Mouse (Mus musculus) stomach, postnatal 0 days (tissue): Measurements from ENCODE around the gene Gpr6. TPM values are rescaled to one million over a fixed set of nuclear protein-coding genes. Genes with fewer than 3 reads are reported as not detected.

Experiments
- ATAC-seq: fragments of 200-750 bp; cut with Nextera tagmentation; 2 replicates; pipeline ENCODE4 v1.8.0; 2017; ENCODE audit not compliant: low FRiP score, low TSS enrichment
- DNase-seq: peaks from one replicate; pipeline ENCODE4 v3.0.0-alpha.2; 2016; ENCODE audit warnings: low spot score
- H3K27ac ChIP-seq: fragments of 300-500 bp; sonication (generic); replicated peaks from 2 replicates; pipeline ENCODE4 v1.5.1; 2014; ENCODE audit warnings: mild to moderate bottlenecking, control low read depth
- H3K27me3 ChIP-seq: fragments of 300-500 bp; sonication (generic); 2 replicates; pipeline ENCODE4 v1.6.1; 2014; ENCODE audit warnings: low read length; ENCODE audit not compliant: control insufficient read depth, insufficient read depth
- H3K36me3 ChIP-seq: fragments of 300-500 bp; sonication (generic); 2 replicates; pipeline ENCODE4 v1.6.1; 2014; ENCODE audit warnings: low read length, mixed read lengths; ENCODE audit not compliant: control insufficient read depth, insufficient read depth
- H3K4me1 ChIP-seq: fragments of 300-500 bp; sonication (generic); replicated peaks from 2 replicates; pipeline ENCODE4 v1.6.1; 2014; ENCODE audit warnings: antibody characterized with exemption; ENCODE audit not compliant: control insufficient read depth, insufficient read depth
- H3K4me2 ChIP-seq: fragments of 300-500 bp; sonication (generic); replicated peaks from 2 replicates; pipeline ENCODE4 v1.6.1; 2014; ENCODE audit warnings: low read depth, mild to moderate bottlenecking, control low read depth, moderate library complexity
- H3K4me3 ChIP-seq: fragments of 300-500 bp; sonication (generic); 2 replicates; pipeline ENCODE4 v1.5.1; 2014; ENCODE audit warnings: low read depth, low read length, control low read depth
- H3K9ac ChIP-seq: fragments of 300-500 bp; sonication (generic); 2 replicates; pipeline ENCODE4 v1.6.1; 2014; ENCODE audit warnings: mild to moderate bottlenecking, low read length, control low read depth, mixed read lengths
- H3K9me3 ChIP-seq: fragments of 300-500 bp; sonication (generic); 2 replicates; pipeline ENCODE4 v1.6.1; 2016; ENCODE audit warnings: low read length; ENCODE audit not compliant: control insufficient read depth
- CTCF ChIP-seq: IDR thresholded peaks from 2 replicates; pipeline ENCODE4 v1.5.1; 2016; ENCODE audit warnings: antibody characterized with exemption, low read depth, mild to moderate bottlenecking, moderate library complexity
- EP300 ChIP-seq: optimal IDR thresholded peaks from 2 replicates; pipeline ENCODE3; 2016; ENCODE audit warnings: antibody characterized with exemption
- WGBS: fragments of 180-500 bp; shearing (Covaris S2); extraction: QIAGEN DNeasy Blood & Tissue Kit; methylation state at CpG from one replicate; pipeline ENCODE4 v1.1.7; 2014; 5-methylcytosine and 5-hydroxymethylcytosine counted together
- polyA plus RNA-seq: library from polyadenylated mRNA; unstranded; fragments of >200 nt; fragmentation: Nextera tagmentation; extraction: Ambion mirVana; gene quantifications from 2 replicates; pipeline ENCODE4 v1.2.1, GENCODE M21; 2015

Gene Gpr6
- polyA plus RNA-seq, 1 experiment from 2014 or later = 0.07 TPM

DNA sequence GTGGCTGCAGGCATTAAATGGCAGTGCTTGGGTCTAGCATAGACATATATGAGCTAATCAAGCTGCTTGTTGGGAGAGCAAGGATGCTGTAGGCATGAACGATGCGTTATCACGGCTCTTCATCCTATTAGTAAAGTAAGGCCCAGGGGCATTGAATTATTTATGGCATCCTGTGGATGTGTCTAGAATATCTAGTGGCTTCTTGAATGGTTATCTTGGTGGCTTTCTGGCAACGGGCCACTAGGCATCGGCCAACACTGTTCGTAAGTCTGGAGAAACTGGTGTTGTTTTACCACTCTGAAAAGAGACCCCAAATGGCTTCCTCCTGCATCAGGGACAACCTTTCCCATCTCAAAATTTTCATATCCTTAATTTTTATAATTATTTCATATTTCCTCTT is 33.6 kb downstream of the Gpr6 start:
- Histone ChIP-seq H3K27me3 (no peaks in the 10 kb centered on the region), H3K4me2 (no peak overlapping the region), H3K4me3 (no peak overlapping the region), H3K27ac (no peak overlapping the region), H3K36me3 (no peaks in the 10 kb centered on the region), H3K4me1 (no peaks in the 10 kb centered on the region), H3K9ac (no peak overlapping the region), H3K9me3 (no peaks in the 10 kb centered on the region)
- ATAC-seq (no peak), DNase-seq (no peak)
- WGBS = 95% methylated on average over 6 of the region's 6 CpGs
- TF ChIP-seq EP300 = no peak
- TF ChIP-seq CTCF = no peak

DNA sequence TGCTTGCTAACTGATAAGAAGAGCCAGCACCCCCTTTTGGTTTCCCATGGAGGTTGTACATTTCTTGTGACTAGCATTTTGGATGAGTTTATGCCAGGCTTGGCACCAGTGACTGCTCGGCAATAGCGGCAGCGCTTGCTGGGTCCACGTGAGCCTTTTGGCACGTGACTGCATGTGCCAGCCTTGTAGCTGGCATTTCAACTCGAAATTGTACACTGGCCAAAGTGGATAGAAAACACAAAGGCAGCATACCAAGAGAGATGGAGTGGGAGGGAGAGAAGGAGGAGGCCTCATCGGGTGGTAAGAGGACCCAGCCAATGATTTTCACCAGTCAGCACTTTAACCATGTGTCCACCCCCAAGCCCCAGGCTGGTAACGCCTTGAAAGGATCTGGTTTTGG is 34.4 kb downstream of the Gpr6 start:
- no peaks in the 10 kb centered on the region for H3K27me3 ChIP-seq
- TF ChIP-seq CTCF (no peak), EP300 (no peak)
- H3K27ac ChIP-seq = no peak overlapping the region
- no peaks in the 10 kb centered on the region for H3K36me3 ChIP-seq
- no peak overlapping the region for H3K4me3 ChIP-seq
- no peak overlapping the region for H3K4me2 ChIP-seq
- no peak overlapping the region for H3K9ac ChIP-seq
- no peak for ATAC-seq
- no peak for DNase-seq
- H3K9me3 ChIP-seq = no peaks in the 10 kb centered on the region
- H3K4me1 ChIP-seq = no peaks in the 10 kb centered on the region
- 69% methylated on average over 8 of the region's 8 CpGs for whole genome bisulfite sequencing

DNA sequence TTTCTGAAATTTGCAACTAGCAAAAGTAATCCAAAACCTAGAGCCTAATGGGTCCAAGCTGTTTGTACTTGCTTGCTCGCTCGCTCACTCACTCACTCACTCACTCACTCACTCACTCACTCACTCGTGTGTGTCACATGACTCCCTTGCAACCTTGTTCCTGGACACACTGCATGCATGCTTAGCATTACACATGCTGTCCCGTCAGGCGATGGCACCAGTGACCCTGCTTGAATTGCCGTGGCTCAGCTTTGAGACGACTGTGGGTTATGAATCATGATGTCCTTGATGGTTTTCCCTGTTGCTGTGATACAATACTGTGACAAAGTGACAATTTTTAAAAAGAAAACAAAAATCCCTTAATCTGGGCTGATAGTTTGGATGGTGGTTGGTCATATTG is 39.3 kb downstream of the Gpr6 start:
- no peak for DNase-seq
- no peaks in the 10 kb centered on the region for H3K36me3 ChIP-seq
- H3K27ac ChIP-seq = no peak overlapping the region
- no peaks in the 10 kb centered on the region for H3K27me3 ChIP-seq
- H3K4me1 ChIP-seq = no peaks in the 10 kb centered on the region
- H3K4me2 ChIP-seq = no peak overlapping the region
- H3K9ac ChIP-seq = no peak overlapping the region
- ATAC-seq = no peak
- no peak for TF ChIP-seq EP300
- H3K9me3 ChIP-seq = no peaks in the 10 kb centered on the region
- WGBS = 76% methylated on average over 7 of the region's 7 CpGs
- H3K4me3 ChIP-seq = no peak overlapping the region

DNA sequence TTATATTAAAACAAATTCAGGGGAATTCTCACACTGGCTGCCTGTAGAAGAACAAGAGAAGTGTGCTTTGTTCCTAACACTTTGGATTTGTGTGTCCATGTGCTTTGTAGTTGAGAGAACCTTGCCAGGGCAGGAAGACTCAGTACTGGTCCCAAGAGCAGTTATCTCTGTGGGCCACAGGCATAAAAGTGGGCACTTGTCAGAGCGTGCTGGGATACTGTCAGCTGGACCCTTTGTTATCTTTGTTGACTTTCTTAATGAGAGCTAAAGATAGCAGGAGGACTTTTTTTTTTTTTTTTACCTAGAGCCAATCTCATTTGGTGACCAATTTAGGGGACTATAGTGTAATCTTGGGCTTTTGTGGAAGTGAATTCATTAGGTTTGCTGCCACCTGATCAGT is 47.2 kb downstream of the Gpr6 start:
- H3K4me3 ChIP-seq = no peak overlapping the region

DNA sequence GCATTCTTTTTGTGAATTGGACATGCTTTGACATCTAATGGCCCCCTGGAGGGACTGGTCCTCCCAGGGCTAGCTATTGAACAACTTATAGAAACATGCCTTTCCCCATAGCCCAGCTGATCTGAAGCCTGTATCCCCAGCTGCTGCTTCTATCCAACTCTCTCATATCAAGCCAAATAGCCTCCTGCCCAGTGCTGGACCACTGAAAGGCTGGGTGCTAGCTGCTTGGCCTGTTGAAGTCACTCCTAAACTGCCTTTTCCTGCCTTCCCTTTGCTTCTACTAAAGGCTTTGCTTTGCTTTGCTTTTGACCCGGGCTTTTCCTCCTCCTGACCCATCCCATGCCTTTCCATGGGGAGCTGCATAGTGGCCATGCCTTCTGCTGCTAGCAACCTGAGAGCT is 47.7 kb downstream of the Gpr6 start:
- no peak overlapping the region for H3K4me2 ChIP-seq
- H3K27ac ChIP-seq = no peak overlapping the region
- TF ChIP-seq EP300 = no peak
- no peak for TF ChIP-seq CTCF
- no peaks in the 10 kb centered on the region for H3K9me3 ChIP-seq
- H3K9ac ChIP-seq = no peak overlapping the region
- WGBS = 27% methylated on average over 1 of the region's 1 CpGs
- no peaks in the 10 kb centered on the region for H3K4me1 ChIP-seq
- H3K4me3 ChIP-seq = no peak overlapping the region
- no peak for ATAC-seq
- DNase-seq = no peak
- H3K36me3 ChIP-seq = no peaks in the 10 kb centered on the region
- no peaks in the 10 kb centered on the region for H3K27me3 ChIP-seq

More for the DNA sequence above, 47.2 kb downstream of the Gpr6 start:
- Histone ChIP-seq H3K9me3 (no peaks in the 10 kb centered on the region), H3K27ac (no peak overlapping the region), H3K4me2 (no peak overlapping the region), H3K27me3 (no peaks in the 10 kb centered on the region), H3K4me1 (no peaks in the 10 kb centered on the region), H3K36me3 (no peaks in the 10 kb centered on the region), H3K9ac (no peak overlapping the region)
- WGBS = 14% methylated on average over 1 of the region's 1 CpGs
- no peak for TF ChIP-seq CTCF
- TF ChIP-seq EP300 = no peak
- ATAC-seq (no peak), DNase-seq (no peak)

DNA sequence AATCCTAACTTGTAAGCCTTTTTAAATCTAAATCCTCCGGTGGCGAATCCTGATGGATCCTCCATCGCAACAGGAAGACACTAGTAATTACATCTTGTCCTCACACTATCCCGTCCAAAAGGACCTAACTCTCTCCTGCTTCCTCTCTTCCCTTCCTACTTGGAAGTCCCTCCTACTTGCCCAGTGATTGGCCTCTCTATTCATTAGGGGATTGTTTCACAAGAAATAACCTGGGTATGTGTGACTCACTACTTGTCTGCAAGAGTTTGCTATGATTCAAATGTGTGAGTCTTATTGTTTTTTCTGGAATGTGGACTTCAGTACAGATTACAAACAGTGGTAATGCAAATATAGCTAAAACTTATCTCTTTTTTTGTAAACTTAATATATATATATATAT is 49.9 kb downstream of the Gpr6 start:
- no peaks in the 10 kb centered on the region for H3K4me1 ChIP-seq
- no peak overlapping the region for H3K9ac ChIP-seq
- no peak overlapping the region for H3K4me3 ChIP-seq
- DNase-seq = no peak
- H3K9me3 ChIP-seq = no peaks in the 10 kb centered on the region
- ATAC-seq = no peak
- no peak overlapping the region for H3K4me2 ChIP-seq
- no peak for TF ChIP-seq EP300
- TF ChIP-seq CTCF = no peak
- no peaks in the 10 kb centered on the region for H3K36me3 ChIP-seq
- no peaks in the 10 kb centered on the region for H3K27me3 ChIP-seq
- 93% methylated on average over 4 of the region's 4 CpGs for WGBS
- H3K27ac ChIP-seq = no peak overlapping the region

Other genes starting within 250 kb of the Gpr6 start
- 11.7 and 12.0 TPM in 2 replicates for gene Cdc40, start 189.0 kb downstream of the Gpr6 start, polyA plus RNA-seq
- 3.2 and 4.0 TPM in 2 replicates for gene Wasf1, start 188.8 kb downstream of the Gpr6 start, polyA plus RNA-seq
- 10.1 and 11.4 TPM in 2 replicates for gene Fig4, start 231.0 kb upstream of the Gpr6 start, polyA plus RNA-seq
- 0.01 TPM in 1 of 2 replicates, not detected in the other for gene Ak9, start 231.7 kb upstream of the Gpr6 start, polyA plus RNA-seq